Mouse (Mus musculus) ES-Bruce4 (cell line): ENCODE data around the gene Mybph.

Experiments used
- CTCF ChIP-seq: IDR thresholded peaks from one replicate; pipeline ENCODE4 v1.8.1; 2011; ENCODE audit warnings: low read depth, low read length
- POLR2A ChIP-seq: IDR thresholded peaks from one replicate; pipeline ENCODE4 v1.8.1; 2011; ENCODE audit warnings: low read length; ENCODE audit not compliant: insufficient read depth

- no peak for TF ChIP-seq CTCF
- no peak for TF ChIP-seq POLR2A
Measured at GRCm38 (mm10) chr1:134229806-134230575, 36.7 kb downstream of the Mybph start.
